Mouse (Mus musculus): ENCODE results near the gene Dvl1.

The Dvl1 gene

GRCm38 (mm10) chr4:155907003-155907402 lies 59.8 kb downstream of the Dvl1 start:
- DNase-seq (ENCODE audit: low spot score in 2 of 2) = peak in 1 of 2 experiments; percentile 2

GRCm38 (mm10) chr4:155908281-155908680 lies 61.1 kb downstream of the Dvl1 start:
- DNase-seq (ENCODE audit: low spot score in 2 of 2) = peak; percentile 2 to 6

- DNase-seq (ENCODE audit: low spot score in 2 of 2) = no peak
These were observed 61.5 kb downstream of the Dvl1 start for GRCm38 (mm10) chr4:155908751-155909150.
